Mouse (Mus musculus) 416B (cell line): Measurements from ENCODE around the gene Zfp937.
A peak's percentile ranks its signal among the peaks of the same experiment; 100 is the strongest.
"Not testable (repeated sequence)": the region's sequence is repeated elsewhere in the genome, so short reads cannot be mapped to it uniquely, and the experiment has no call there.

Experiments used
- DNase-seq: peaks from one replicate; pipeline ENCODE4 v3.0.0; 2011; ENCODE audit warnings: low read depth

Gene Zfp937

DNA sequence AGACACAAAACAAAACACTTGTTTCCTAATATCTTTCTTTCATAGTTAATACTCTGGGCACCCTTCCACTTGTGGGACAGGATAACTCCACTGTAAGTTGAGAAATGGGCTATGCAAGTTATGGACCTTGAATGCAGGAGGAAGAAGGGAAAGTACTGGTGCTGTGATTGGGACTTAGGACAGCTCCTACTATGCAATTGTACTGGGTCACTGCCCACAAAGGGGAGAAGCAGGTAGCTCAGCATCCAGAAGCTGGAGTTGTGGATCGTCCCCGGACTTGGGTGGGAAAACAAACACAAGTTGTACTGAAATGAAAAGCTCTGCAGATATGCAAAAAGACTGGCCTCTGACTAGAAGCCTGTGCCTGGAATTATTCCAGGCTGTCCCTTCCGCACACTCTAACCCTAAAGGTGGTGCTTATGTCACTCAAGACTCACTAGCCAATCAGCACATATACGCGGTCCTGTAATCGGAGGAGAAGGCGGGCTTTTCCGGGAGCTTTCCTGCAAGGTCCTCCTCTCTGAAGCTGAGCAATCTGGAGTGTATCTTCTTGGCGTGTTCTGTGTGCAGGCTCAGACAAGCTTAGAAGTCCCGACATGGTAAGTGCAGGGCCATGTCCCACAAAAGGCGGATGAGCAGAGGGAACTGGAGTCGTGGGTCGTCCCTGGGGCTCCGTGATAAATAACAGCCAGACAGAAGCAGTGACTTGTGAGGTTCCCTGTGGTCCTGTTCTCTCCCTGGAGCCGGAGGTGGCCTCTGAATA, at the start of gene Zfp937:
Gene Zfp937 (plus strand): TSS at position 474 of the 763 bp plus-strand sequence.
- DNase-seq = not testable (repeated sequence)

DNA sequence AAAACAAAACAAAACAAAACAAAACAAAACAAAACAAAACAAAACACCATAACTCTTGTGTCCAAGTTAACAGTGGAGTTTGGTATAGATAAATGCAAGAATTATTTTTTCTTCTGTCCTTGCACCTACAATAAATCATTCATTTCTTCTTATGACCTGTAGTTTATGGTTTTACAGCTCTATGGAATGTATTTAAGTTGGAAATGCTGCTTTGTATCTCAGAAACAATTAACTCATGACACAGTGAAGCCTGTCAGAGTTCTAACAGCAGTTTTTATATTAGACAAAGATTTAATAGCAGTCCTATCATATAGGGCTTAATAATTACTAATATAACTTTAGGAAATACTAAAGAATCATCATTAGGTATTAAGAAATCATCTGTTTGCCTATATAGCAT, 44.0 kb upstream of the Zfp937 start:
- DNase-seq = no peak

DNA sequence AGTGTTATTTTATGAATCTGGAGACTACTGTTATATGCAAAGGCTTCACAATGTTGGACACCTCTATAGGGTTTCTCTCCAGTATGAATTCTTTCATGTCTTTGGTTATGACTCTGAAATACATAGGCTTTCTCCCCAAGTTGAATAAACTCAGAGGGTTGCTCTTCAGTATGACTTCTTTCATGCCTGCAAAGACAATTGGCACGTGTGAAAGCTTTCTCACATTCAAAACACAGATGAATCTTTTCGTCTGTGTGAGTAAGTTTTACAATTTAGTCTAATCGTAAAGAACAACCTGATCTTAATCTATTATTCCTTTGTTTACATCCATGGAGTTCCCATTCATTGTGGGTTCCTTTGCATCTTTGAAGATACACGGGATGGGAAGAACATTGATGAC, 38.3 kb upstream of the Zfp937 start, which contains the start of gene Gm10770:
Gene Gm10770 (minus strand): TSS at position 101 of the 400 bp plus-strand sequence.
- not testable (repeated sequence) for DNase-seq

- DNase-seq = peak; percentile 21
Observed at GRCm38 (mm10) chr2:150181046-150181445, 36.8 kb upstream of the Zfp937 start.

DNA sequence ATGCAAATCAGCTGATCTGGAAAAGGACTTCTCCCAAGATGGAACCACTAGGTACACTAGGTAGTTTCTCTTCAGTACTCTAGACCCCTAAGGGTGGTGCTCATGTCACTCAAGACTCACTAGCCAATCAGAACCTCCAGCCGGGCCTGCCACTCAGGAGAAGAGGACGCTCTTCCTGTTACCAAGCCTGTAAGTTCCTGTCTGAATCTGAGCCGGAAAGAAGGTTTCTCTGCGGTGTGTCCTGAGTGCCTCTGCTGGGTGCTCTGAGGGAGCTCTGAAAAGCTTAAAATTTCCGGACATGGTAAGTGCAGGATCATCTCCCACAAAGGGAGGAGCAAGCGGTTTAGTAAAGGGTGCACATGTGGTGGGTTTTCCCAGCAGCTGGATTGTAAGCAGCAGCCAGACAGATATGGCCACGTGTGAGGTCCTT, 36.3 kb upstream of the Zfp937 start, which contains the start of gene Gm14139:
Gene Gm14139 (plus strand): TSS at position 186 of the 430 bp plus-strand sequence.
- peak; percentile 61 for DNase-seq

GRCm38 (mm10) chr2:150218363-150218725, 471 bp downstream of the Zfp937 start:
- not testable (repeated sequence) for DNase-seq

GRCm38 (mm10) chr2:150223263-150223662, 5.4 kb downstream of the Zfp937 start:
- not testable (repeated sequence) for DNase-seq

DNA sequence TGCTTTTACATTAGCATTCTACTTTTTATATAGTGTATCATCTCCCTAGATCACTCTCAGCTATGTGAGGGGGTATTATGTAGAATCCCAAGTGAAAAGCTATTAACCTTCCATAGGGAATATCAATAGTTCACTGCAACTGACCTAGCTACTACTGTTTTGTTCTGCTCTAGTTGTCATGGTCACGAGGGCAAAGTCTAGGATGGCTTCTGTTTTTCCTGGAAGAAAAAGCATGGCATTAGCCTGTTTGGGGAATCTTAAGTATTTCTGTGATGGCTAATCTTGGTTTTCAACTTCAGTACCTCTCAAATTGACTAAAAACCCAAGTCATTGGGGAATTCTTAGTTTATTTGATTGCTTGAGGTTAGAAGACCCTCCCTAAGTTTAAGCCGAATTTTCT, 25.3 kb downstream of the Zfp937 start:
- DNase-seq = no peak

DNA sequence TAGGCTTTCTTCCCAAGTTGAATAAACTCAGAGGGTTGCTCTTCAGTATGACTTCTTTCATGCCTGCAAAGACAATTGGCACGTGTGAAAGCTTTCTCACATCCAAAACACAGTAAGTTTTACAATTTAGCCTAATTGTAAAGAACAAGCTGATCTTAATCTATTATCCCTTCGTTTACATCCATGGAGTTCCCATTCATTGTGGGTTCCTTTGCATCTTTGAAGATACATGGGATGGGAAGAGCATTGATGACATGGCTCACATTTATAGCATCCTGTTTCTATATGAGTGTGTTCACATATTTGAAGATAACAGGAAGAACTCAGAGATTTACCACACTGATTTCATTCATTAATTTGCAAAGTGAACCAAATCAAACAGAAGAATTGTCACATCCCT, 37.6 kb downstream of the Zfp937 start, which contains the start of gene Gm21994:
Gene Gm21994 (minus strand): TSS at position 101 of the 400 bp plus-strand sequence.
- not testable (repeated sequence) for DNase-seq

DNA sequence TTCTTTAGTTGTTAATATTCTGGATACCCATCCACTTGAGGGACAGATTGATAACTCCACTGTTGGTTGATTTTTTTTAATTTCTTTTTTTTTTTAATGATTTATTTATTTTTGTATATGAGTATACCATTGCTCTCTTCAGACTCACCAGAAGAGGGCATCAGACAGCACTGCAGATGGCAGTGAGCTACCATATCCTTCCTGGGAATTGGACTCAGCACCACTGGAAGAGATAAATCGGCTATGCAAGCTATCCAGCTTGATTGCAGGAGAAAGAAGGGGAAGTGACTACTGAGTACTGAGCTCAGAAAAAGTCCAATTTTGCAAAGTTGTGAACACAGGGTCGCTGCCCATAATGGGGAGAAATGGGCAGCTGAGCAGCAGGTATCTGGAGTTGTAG, 39.0 kb downstream of the Zfp937 start:
- DNase-seq = not testable (repeated sequence)

DNA sequence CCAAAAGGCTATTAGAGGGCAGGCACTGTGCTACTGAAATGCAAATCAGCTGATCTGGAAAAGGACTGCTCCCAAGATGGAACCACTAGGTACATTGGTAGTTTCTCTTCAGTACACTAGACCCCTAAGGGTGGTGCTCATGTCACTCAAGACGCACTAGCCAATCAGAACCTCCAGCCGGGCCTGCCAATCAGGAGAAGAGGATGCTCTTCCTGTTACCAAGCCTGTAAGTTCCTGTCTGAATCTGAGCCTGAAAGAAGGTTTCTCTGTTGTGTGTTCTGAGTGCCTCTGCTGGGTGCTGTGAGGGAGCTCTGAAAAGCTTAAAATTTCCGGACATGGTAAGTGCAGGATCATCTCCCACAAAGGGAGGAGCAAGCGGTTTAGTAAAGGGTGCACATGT, 39.4 kb downstream of the Zfp937 start, which contains the start of gene Gm14124:
Gene Gm14124 (plus strand): TSS at position 227 of the 400 bp plus-strand sequence.
- not testable (repeated sequence) for DNase-seq
